Mouse (Mus musculus) ES-Bruce4 (cell line): ENCODE results near the gene Gpc3.

Source experiments
- CTCF ChIP-seq: IDR thresholded peaks from one replicate; pipeline ENCODE4 v1.8.1; 2011; ENCODE audit warnings: low read depth, low read length
- EP300 ChIP-seq: IDR thresholded peaks from 2 replicates; pipeline ENCODE4 v1.6.1; 2011; ENCODE audit warnings: low read depth, low read length; ENCODE audit not compliant: insufficient read depth

DNA sequence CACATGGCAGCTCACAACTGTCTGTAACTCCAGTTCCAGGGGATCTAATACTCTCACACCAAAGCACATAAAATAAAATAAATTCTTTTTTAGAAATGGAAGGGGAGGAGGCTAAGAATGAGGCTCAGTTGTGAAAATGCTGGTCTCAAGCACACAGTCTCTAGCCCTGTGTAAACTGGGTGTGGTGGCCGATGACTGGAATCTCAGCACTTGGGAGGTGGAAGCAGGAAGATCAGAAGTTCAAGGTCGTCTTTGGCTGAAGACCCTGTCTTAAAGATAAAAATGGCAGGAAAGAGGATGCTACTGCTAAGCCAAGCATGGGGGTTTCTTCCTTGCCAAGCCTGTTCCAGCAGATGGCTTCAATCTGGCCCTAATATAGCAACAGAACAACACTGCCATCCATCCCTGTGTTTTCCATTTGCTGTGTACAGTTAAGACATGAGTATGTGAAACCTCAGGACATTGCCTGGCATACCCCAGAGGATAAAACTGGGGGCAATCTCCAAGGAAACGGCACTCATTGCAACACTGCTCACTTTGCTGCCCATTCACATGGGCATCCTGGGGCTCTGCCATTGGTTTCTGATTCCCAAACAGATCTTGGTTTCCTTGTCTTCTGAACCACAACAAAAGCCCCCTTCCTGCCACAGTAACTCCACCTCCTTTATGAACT is 334.9 kb downstream of the Gpc3 start:
- TF ChIP-seq CTCF = no peak
- TF ChIP-seq EP300 = peak; percentile 80; the same call in 1 of the 2 replicates
